Mouse (Mus musculus) MEL (cell line): Measurements from ENCODE around the gene Lgi4.

Experiments used
- BHLHE40 ChIP-seq: IDR thresholded peaks from 2 replicates; pipeline ENCODE4 v1.6.1; 2012; ENCODE audit warnings: low read depth, mild to moderate bottlenecking, inconsistent platforms, low read length, improper control_type of control experiment, borderline replicate concordance
- CHD1 ChIP-seq: IDR thresholded peaks from 2 replicates; pipeline ENCODE4 v1.6.1; 2012; ENCODE audit warnings: low read depth, mild to moderate bottlenecking, inconsistent platforms, low read length, improper control_type of control experiment
- CTCF ChIP-seq, 3 experiments: IDR thresholded peaks in 2 of 3; conservative IDR thresholded peaks in 1 of 3; 2 replicates each; pipeline ENCODE4 v1.5.1; 2011 to 2012; ENCODE audit warnings: low read length in 3 of 3, low read depth in 2 of 3, mild to moderate bottlenecking in 2 of 3, improper control_type of control experiment in 1 of 3, inconsistent platforms in 1 of 3, mixed read lengths in 1 of 3, moderate library complexity in 1 of 3; ENCODE audit not compliant: control insufficient read depth in 1 of 3, insufficient read depth in 1 of 3, poor library complexity in 1 of 3, severe bottlenecking in 1 of 3
- POLR2A ChIP-seq, 2 experiments: IDR thresholded peaks; 2 replicates each; pipeline ENCODE4 v1.6.1; 2011 to 2012; ENCODE audit warnings: low read length in 2 of 2, mild to moderate bottlenecking in 2 of 2, control low read depth in 1 of 2, improper control_type of control experiment in 1 of 2, low read depth in 1 of 2, moderate library complexity in 1 of 2; ENCODE audit not compliant: control insufficient read depth in 1 of 2, insufficient read depth in 1 of 2, poor library complexity in 1 of 2
- RAD21 ChIP-seq: IDR thresholded peaks from 2 replicates; pipeline ENCODE4 v1.6.1; 2011; ENCODE audit warnings: mild to moderate bottlenecking, low read depth, low read length, improper control_type of control experiment
- USF1 ChIP-seq: IDR thresholded peaks from 2 replicates; pipeline ENCODE4 v1.6.1; 2014; ENCODE audit warnings: low read depth, mild to moderate bottlenecking, inconsistent platforms, low read length, improper control_type of control experiment, moderate library complexity

DNA sequence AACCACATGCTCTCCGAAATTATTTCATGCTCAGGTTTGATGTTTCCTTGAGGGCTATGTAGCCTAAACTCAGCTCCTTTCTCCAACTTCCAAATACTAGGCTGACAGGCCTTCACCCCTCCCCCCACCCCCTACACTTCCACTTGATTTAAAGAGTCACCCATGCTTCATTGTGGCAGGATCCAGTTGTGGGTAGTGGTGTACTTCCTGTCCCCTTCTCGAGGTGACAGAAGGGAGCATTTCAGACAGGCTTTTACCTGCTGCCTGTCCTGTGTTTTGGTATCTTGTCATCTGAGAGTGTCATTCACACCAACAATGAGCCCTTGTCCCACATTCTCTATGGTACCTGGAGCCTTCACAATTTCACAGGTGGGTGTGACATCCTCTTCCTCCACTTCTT lies 28.1 kb downstream of the Lgi4 start:
- TF ChIP-seq BHLHE40 (no peak), CHD1 (no peak), CTCF (IDR thresholded peaks at IDR 0.05 in 2 of 3, conservative IDR thresholded peaks at IDR 0.05 in 1 of 3; ENCODE audit: control insufficient read depth in 1 of 3, insufficient read depth in 1 of 3, low read depth in 2 of 3, low read length in 3 of 3, poor library complexity in 1 of 3, severe bottlenecking in 1 of 3) (no peak), USF1 (no peak), RAD21 (no peak), POLR2A (IDR thresholded peaks at IDR 0.05; ENCODE audit: control insufficient read depth in 1 of 2, insufficient read depth in 1 of 2, low read depth in 1 of 2, low read length in 2 of 2, poor library complexity in 1 of 2) (no peak)
